Mouse (Mus musculus): Measurements from ENCODE around the gene Atad5.

DNA sequence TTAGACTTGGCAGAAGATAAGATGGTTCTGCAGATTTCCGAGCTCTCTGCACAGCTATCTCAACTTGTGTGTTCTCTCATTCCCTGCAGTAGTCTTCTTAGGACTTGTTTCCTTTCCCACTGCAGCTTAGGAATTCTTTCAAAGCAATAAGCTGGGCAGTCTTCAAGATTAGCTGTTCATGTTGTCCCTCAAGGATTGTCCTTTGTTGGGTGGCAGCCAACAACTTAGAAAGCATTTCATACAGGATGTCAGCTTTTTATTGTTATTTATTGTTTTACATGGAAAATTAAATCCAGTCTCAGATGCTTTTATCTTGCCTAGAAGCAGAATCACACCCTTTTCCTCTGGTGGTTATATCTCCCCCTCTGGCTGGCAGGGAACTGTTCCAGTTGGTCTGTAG, 27.2 kb downstream of the Atad5 start:
- TF ChIP-seq POLR2A (IDR thresholded peaks at IDR 0.05; ENCODE audit: insufficient read length, low read depth) (no peak), MAX (IDR thresholded peaks at IDR 0.05; ENCODE audit: low read depth) (no peak), REST (IDR thresholded peaks at IDR 0.05; ENCODE audit: insufficient read depth, insufficient read length) (no peak), TCF12 (IDR thresholded peaks at IDR 0.05; ENCODE audit: insufficient read depth, poor library complexity, severe bottlenecking) (no peak), E2F4 (IDR thresholded peaks at IDR 0.05; ENCODE audit: insufficient read depth) (no peak), POLR2AphosphoS2 (IDR thresholded peaks at IDR 0.05; ENCODE audit: insufficient read length, low read depth) (no peak), USF1 (IDR thresholded peaks at IDR 0.05; ENCODE audit: low read depth) (no peak), CEBPB (IDR thresholded peaks at IDR 0.05; ENCODE audit: insufficient read depth, poor library complexity, severe bottlenecking) (no peak)
